Mouse (Mus musculus) C2C12 (cell line): ENCODE measurements at regions not wholly inside any gene's neighbourhood (a gene's known extent, or its start where the extent isn't known, plus 50 kb on each side); places are given as distances from the start of the nearest gene placed in this dataset.

Source experiments
- CTCF ChIP-seq: IDR thresholded peaks from one replicate; pipeline ENCODE4 v1.5.1; 2011; ENCODE audit not compliant: control insufficient read depth, insufficient read depth, insufficient read length
- FOSL1 ChIP-seq: IDR thresholded peaks from one replicate; pipeline ENCODE4 v1.8.0; 2011; ENCODE audit warnings: mild to moderate bottlenecking, low read length; ENCODE audit not compliant: poor library complexity, insufficient read depth, severe bottlenecking
- MAX ChIP-seq: IDR thresholded peaks from one replicate; pipeline ENCODE4 v1.6.1; 2011; ENCODE audit warnings: mild to moderate bottlenecking, control low read depth
- MYOD1 ChIP-seq: IDR thresholded peaks from one replicate; pipeline ENCODE4 v1.6.1; 2011; ENCODE audit warnings: low read depth; ENCODE audit not compliant: control insufficient read depth, insufficient read length
- MYOG ChIP-seq: IDR thresholded peaks from one replicate; pipeline ENCODE4 v1.6.1; 2011; ENCODE audit not compliant: control insufficient read depth, insufficient read length; ENCODE audit errors: extremely low read depth

DNA sequence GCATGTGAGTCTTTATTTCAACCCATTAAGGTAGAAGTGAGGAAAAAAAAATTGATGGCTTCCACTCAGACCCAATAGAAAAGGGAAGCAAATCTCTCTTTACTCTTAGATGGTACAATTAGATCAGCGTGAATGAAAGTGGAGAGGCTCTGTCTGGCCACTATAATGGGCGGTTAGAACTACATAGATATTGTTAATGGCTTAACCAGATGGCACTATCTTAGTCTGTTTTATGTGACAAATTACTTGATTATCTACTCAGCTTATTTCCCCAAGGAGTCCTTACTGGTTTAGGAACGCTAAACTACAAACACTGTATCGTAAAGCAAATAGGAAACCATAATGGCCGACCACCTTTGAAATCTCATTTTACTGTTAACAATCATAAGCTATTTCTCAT is 138.8 kb upstream of the Samsn1 start:
- TF ChIP-seq CTCF (no peak), MYOG (no peak), MYOD1 (no peak), FOSL1 (no peak), MAX (no peak)
